Mouse (Mus musculus): ENCODE results near the gene Dusp11. TPM values are rescaled to one million over a fixed set of nuclear protein-coding genes. Genes with fewer than 3 reads are reported as not detected.
"Not testable (repeated sequence)": the region's sequence is repeated elsewhere in the genome, so short reads cannot be mapped to it uniquely, and the experiment has no call there.

The Dusp11 gene
- total and polyA plus RNA-seq, 3 experiments = 33.2 to 46.6 (median 35.7) TPM

DNA sequence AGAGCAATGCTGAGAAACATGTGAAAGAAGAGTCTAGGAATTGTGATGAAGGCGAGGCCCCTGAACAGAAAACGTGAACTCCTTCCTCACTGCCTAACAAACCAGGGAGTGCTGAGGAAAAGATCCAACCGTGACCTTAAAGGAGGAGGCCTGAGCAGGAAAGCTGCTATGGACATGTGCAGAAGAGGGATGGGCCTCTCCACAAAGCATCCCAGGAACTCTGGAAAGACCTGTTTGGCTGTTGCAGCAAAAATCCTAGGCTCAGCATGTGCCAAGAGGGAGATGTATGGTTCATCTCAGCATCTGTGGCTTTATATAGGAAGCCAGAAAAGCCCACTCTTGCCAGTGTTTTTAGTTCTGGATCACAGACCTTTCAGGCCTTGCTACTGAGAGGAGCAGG is 11.2 kb upstream of the Dusp11 start:
- TF ChIP-seq ZC3H11A (IDR thresholded peaks at IDR 0.05; ENCODE audit: low read depth, low read length) = no peak
- no peak for TF ChIP-seq ZNF384 (IDR thresholded peaks at IDR 0.05; ENCODE audit: low read depth, low read length)
- no peak for TF ChIP-seq BHLHE40 (IDR thresholded peaks at IDR 0.05; ENCODE audit: low read depth, low read length)
- TF ChIP-seq ETS1 (conservative IDR thresholded peaks at IDR 0.05; ENCODE audit: low read depth, low read length) = no peak
- TF ChIP-seq PAX5 (IDR thresholded peaks at IDR 0.05; ENCODE audit: low read length) = no peak
- TF ChIP-seq JUND (conservative IDR thresholded peaks at IDR 0.05; ENCODE audit: low read depth, low read length) = no peak
- TF ChIP-seq CHD1 (IDR thresholded peaks at IDR 0.05; ENCODE audit: low read depth, low read length) = no peak
- TF ChIP-seq KAT2A (IDR thresholded peaks at IDR 0.05; ENCODE audit: insufficient replicate concordance, low read length) = no peak
- TF ChIP-seq JUN (IDR thresholded peaks at IDR 0.05; ENCODE audit: insufficient read depth, low read depth, low read length) = no peak
- TF ChIP-seq ZMIZ1 (IDR thresholded peaks at IDR 0.05; ENCODE audit: low read depth, low read length) = no peak
- no peak for TF ChIP-seq MAFK (IDR thresholded peaks at IDR 0.05; ENCODE audit: insufficient replicate concordance, low read length)
- TF ChIP-seq MEF2A (IDR thresholded peaks at IDR 0.05; ENCODE audit: borderline replicate concordance, low read depth, low read length) = no peak
- TF ChIP-seq EP300 (IDR thresholded peaks at IDR 0.05; ENCODE audit: low read length) = no peak
- no peak for TF ChIP-seq CHD2 (IDR thresholded peaks at IDR 0.05; ENCODE audit: low read length)
- Histone ChIP-seq H3K79me2 (replicated peaks; ENCODE audit: control insufficient read depth, extremely low read depth, insufficient read depth, poor library complexity, severe bottlenecking) (no peaks in the 10 kb centered on the region), H3K27me3 (replicated peaks) (no peaks in the 10 kb centered on the region), H3K9ac (ENCODE audit: insufficient read depth, low read depth) (no peak overlapping the region), H3K9me3 (replicated peaks; ENCODE audit: low read length) (peaks cover 7% of the 10 kb centered on the region), H3K36me3 (replicated peaks in 1 of 2; ENCODE audit: control insufficient read depth in 1 of 2, insufficient read depth in 1 of 2, low read length in 1 of 2) (no peaks in the 10 kb centered on the region), H3K4me3 (replicated peaks in 1 of 3; ENCODE audit: low read depth in 2 of 3, low read length in 2 of 3, poor library complexity in 1 of 3) (no peak overlapping the region), H3K4me2 (ENCODE audit: insufficient read depth, low read depth, poor library complexity, severe bottlenecking) (no peak overlapping the region), H3K4me1 (ENCODE audit: control insufficient read depth in 1 of 2, insufficient read depth in 2 of 2) (no peaks in the 10 kb centered on the region), H3K27ac (ENCODE audit: insufficient read depth, low read depth) (no peak overlapping the region)
- in situ Hi-C loops (cut with MboI; ENCODE audit: low pct_ligation_motif_present, low pct_unique_long_range_greater_than_20kb, low sequenced_read_pairs) (loop anchor here (5.0 kb wide), 1 partner anchor 35 kb away; no protein-coding TSS in a partner anchor), dilution Hi-C loops (cut with MboI; ENCODE audit: extremely low pct_ligation_motif_present, extremely low pct_unique_long_range_greater_than_20kb, low sequenced_read_pairs) (no loop called here)
- no peak for DNase-seq (ENCODE audit: extremely low read depth)

GRCm38 (mm10) chr6:85969889-85970288 is 8.4 kb upstream of the Dusp11 start:
- no peaks in the 10 kb centered on the region for H3K36me3 ChIP-seq (replicated peaks in 1 of 2; ENCODE audit: control insufficient read depth in 1 of 2, insufficient read depth in 1 of 2, low read length in 1 of 2)
- DNase-seq (ENCODE audit: extremely low read depth) = no peak
- dilution Hi-C loops (cut with MboI; ENCODE audit: extremely low pct_ligation_motif_present, extremely low pct_unique_long_range_greater_than_20kb, low sequenced_read_pairs) = no loop called here
- H3K4me3 ChIP-seq (replicated peaks in 1 of 3; ENCODE audit: low read depth in 2 of 3, low read length in 2 of 3, poor library complexity in 1 of 3) = no peak overlapping the region
- no peaks in the 10 kb centered on the region for H3K79me2 ChIP-seq (replicated peaks; ENCODE audit: control insufficient read depth, extremely low read depth, insufficient read depth, poor library complexity, severe bottlenecking)
- in situ Hi-C loops (cut with MboI; ENCODE audit: low pct_ligation_motif_present, low pct_unique_long_range_greater_than_20kb, low sequenced_read_pairs) = loop anchor here (5.0 kb wide), 1 partner anchor 37 kb away; no protein-coding TSS in a partner anchor
- H3K27me3 ChIP-seq (replicated peaks) = no peaks in the 10 kb centered on the region
- no peak overlapping the region for H3K27ac ChIP-seq (ENCODE audit: insufficient read depth, low read depth)
- no peak overlapping the region for H3K9ac ChIP-seq (ENCODE audit: insufficient read depth, low read depth)
- H3K9me3 ChIP-seq (replicated peaks; ENCODE audit: low read length) = no peaks in the 10 kb centered on the region
- H3K4me2 ChIP-seq (ENCODE audit: insufficient read depth, low read depth, poor library complexity, severe bottlenecking) = no peak overlapping the region
- TF ChIP-seq POLR2A (IDR thresholded peaks at IDR 0.05; ENCODE audit: low read depth, low read length) = no peak
- peaks cover 3 to 6% of the 10 kb centered on the region in 2 experiments; a peak in 3 of 4 replicates for H3K4me1 ChIP-seq (ENCODE audit: control insufficient read depth in 1 of 2, insufficient read depth in 2 of 2)

- Histone ChIP-seq H3K4me1 (ENCODE audit: control insufficient read depth in 1 of 2, insufficient read depth in 2 of 2) (peaks cover 3 to 6% of the 10 kb centered on the region in 2 experiments; a peak in 3 of 4 replicates), H3K4me3 (replicated peaks in 1 of 3; ENCODE audit: low read depth in 2 of 3, low read length in 2 of 3, poor library complexity in 1 of 3) (no peak overlapping the region), H3K27ac (ENCODE audit: insufficient read depth, low read depth) (no peak overlapping the region), H3K9ac (ENCODE audit: insufficient read depth, low read depth) (no peak overlapping the region), H3K4me2 (ENCODE audit: insufficient read depth, low read depth, poor library complexity, severe bottlenecking) (no peak overlapping the region), H3K36me3 (replicated peaks in 1 of 2; ENCODE audit: control insufficient read depth in 1 of 2, insufficient read depth in 1 of 2, low read length in 1 of 2) (no peaks in the 10 kb centered on the region), H3K9me3 (replicated peaks; ENCODE audit: low read length) (no peaks in the 10 kb centered on the region), H3K27me3 (replicated peaks) (no peaks in the 10 kb centered on the region), H3K79me2 (replicated peaks; ENCODE audit: control insufficient read depth, extremely low read depth, insufficient read depth, poor library complexity, severe bottlenecking) (no peaks in the 10 kb centered on the region)
- no peak for DNase-seq (ENCODE audit: extremely low read depth)
- dilution Hi-C loops (cut with MboI; ENCODE audit: extremely low pct_ligation_motif_present, extremely low pct_unique_long_range_greater_than_20kb, low sequenced_read_pairs) = no loop called here
- in situ Hi-C loops (cut with MboI; ENCODE audit: low pct_ligation_motif_present, low pct_unique_long_range_greater_than_20kb, low sequenced_read_pairs) = no loop called here
- peak; percentile 32 for TF ChIP-seq RAD21 (IDR thresholded peaks at IDR 0.05; ENCODE audit: low read depth, low read length)
- no peak for TF ChIP-seq BHLHE40 (IDR thresholded peaks at IDR 0.05; ENCODE audit: low read depth, low read length)
- TF ChIP-seq ZC3H11A (IDR thresholded peaks at IDR 0.05; ENCODE audit: low read depth, low read length) = no peak
- TF ChIP-seq SMC3 (IDR thresholded peaks at IDR 0.05; ENCODE audit: low read depth, low read length) = peak; percentile 15; the same call in 1 of the 2 replicates
- TF ChIP-seq MXI1 (IDR thresholded peaks at IDR 0.05; ENCODE audit: low read depth, low read length) = no peak
- no peak for TF ChIP-seq CHD1 (IDR thresholded peaks at IDR 0.05; ENCODE audit: low read depth, low read length)
- peak in 1 of 2 experiments; percentile 46; a peak in 2 of 4 replicates for TF ChIP-seq CTCF (conservative IDR thresholded peaks at IDR 0.05 in 1 of 2, IDR thresholded peaks at IDR 0.05 in 1 of 2; ENCODE audit: low read depth in 2 of 2, low read length in 2 of 2)
These were observed 5.2 kb upstream of the Dusp11 start for GRCm38 (mm10) chr6:85966686-85967085.

GRCm38 (mm10) chr6:85966081-85966480 is 4.6 kb upstream of the Dusp11 start:
- H3K27ac ChIP-seq (ENCODE audit: insufficient read depth, low read depth); H3K9me3 ChIP-seq (replicated peaks; ENCODE audit: low read length); H3K79me2 ChIP-seq (replicated peaks; ENCODE audit: control insufficient read depth, extremely low read depth, insufficient read depth, poor library complexity, severe bottlenecking); in situ Hi-C loops (cut with MboI; ENCODE audit: low pct_ligation_motif_present, low pct_unique_long_range_greater_than_20kb, low sequenced_read_pairs); dilution Hi-C loops (cut with MboI; ENCODE audit: extremely low pct_ligation_motif_present, extremely low pct_unique_long_range_greater_than_20kb, low sequenced_read_pairs); DNase-seq (ENCODE audit: extremely low read depth); H3K9ac ChIP-seq (ENCODE audit: insufficient read depth, low read depth); H3K36me3 ChIP-seq (replicated peaks in 1 of 2; ENCODE audit: control insufficient read depth in 1 of 2, insufficient read depth in 1 of 2, low read length in 1 of 2); H3K4me1 ChIP-seq (ENCODE audit: control insufficient read depth in 1 of 2, insufficient read depth in 2 of 2); H3K4me2 ChIP-seq (ENCODE audit: insufficient read depth, low read depth, poor library complexity, severe bottlenecking); H3K4me3 ChIP-seq (replicated peaks in 1 of 3; ENCODE audit: low read depth in 2 of 3, low read length in 2 of 3, poor library complexity in 1 of 3); H3K27me3 ChIP-seq (replicated peaks): not testable (repeated sequence)
